Mouse (Mus musculus) stomach, postnatal 0 days (tissue): ENCODE results near the gene Tmem220.

ENCODE experiments used
- CTCF ChIP-seq: IDR thresholded peaks from 2 replicates; pipeline ENCODE4 v1.5.1; 2016; ENCODE audit warnings: antibody characterized with exemption, low read depth, mild to moderate bottlenecking, moderate library complexity
- EP300 ChIP-seq: optimal IDR thresholded peaks from 2 replicates; pipeline ENCODE3; 2016; ENCODE audit warnings: antibody characterized with exemption

- no peak for TF ChIP-seq CTCF
- TF ChIP-seq EP300, result no peak
These were observed 18.1 kb downstream of the Tmem220 start for GRCm38 (mm10) chr11:67043007-67043406.
